Mouse (Mus musculus): ENCODE data around the gene Sox6.

Sox6 gene

DNA sequence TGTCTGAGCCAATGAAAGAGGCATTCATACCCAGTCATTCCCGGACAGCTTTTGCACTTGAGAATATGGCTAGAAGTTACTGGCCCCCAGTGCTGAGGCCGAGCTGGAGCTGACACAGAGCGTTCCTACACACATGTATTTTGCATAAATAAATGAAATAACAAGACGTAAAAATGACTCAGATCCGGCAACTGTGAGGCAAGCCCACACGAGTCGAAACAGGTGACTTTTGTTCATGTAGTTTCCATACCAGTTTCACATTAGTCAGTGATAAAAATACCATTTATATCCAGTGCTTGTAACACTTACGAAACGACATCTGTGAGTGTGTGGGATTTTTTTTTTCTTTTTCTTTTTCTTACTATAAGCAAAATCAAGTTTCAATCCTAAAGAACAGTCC lies 564.5 kb downstream of the Sox6 start:
- no peak for DNase-seq

DNA sequence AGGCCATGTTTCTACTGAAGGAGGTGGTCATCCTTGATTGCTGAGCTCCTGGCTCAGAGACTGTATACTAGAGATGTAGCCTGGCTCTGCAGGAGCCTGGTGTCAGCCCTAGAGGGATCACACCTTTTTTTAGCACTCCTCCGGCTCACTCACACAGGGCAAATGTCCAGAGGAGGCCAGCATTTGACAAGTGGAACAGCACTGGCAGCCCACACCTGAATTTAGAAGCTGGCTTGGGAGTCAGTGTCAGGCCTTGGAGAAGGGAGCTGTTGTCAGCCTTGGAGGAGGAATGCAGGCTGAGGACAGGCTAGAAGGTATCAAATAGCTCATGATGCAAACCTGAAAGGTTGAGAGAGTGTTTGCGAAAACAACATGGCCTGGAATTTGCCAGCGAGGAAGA lies 565.7 kb downstream of the Sox6 start:
- DNase-seq: no peak

DNA sequence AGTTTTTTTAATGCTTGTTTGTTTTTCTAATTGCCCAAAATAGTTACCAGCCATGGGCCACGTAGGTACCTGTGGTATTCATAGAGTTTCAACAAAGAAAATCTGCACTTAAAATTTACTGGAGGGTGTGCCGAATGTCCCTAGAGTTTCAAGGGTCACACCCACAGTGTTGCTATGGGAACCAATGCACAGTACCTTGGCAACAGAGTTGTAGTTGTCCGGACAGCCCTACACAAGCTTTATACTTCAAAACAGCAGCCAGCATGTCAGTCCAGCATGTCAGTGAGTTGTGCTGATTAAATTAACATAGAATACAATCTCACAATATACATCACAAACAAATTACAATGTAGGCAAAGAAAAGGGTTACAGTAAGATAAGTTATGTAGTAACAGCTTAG lies 567.1 kb downstream of the Sox6 start:
- DNase-seq: no peak

DNA sequence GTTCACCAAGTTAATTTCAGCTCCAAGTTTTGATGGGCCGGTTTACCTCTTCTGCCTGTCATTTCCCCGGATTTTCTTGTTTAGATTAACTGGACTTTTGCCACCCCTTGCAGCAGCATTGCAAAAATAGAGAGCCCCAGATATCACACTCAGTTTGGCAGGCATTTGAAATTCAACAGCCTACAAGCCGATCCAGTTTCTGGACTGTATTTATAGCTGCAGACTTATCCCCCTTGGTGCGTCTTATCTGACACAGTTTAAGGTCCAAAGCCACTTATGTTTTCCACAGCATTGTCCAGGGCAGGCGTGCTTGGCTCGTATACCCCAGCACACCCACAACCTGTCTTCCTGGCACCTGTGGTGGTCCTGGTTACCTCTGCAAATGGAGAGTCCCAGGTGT lies 571.8 kb downstream of the Sox6 start:
- no peak for DNase-seq

DNA sequence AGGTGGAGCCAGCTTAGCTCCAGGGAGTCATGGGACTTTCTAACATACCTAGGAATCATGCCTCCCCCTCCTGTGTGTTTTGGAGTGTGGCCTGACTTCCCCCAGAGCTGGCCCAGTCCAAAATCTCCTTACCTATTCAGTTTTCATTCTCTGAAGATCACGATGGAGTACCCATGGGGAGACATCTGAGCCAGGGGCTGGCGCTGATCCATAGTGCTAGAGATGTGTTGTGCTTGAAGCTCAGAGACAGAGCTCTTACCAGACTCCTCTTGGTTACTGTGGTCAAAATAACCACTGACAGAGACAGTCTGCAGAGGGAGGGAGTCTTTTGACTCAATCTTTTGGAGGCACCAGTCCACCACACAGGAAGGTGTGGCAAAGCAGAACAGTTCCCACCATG lies 575.2 kb downstream of the Sox6 start:
- no peak for DNase-seq

DNA sequence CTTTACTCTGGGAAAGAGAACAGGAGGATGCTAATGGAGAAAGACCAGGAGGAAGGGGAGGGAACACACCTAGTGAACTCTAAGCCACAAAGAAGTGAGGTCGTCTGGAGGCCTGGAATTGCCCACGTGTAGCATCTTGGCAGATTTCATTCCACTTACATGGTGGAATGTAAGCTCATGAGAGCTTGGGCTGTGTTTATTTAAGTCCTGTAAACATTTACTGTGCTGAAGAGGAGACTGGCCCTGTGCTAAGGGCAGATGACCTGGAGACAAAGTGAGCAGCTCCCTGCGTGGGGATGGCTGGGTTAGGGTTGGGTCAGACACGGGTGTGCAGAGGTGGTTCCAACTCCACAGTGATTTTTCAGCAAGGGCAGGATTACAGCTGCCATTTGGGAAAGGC lies 576.3 kb downstream of the Sox6 start:
- DNase-seq: no peak

DNA sequence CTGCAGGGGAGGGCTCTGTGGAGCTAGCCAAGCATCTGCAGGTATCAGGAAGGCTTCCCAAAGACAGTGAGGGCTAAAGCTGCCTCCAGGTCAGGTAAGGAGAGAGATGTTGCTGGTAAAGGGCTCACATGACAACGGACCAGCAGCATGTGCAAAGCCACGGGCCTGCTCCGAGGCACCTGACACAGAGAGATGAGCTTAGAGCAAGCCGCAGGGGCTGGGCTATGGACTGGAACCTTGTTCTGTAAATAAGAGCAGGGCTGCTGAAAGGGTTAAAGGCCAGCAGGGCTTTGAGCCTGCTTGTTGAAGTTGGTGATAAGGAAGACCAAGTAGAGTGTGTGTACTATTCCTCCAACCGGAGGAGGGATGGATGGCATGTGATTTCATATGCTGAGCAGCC lies 583.6 kb downstream of the Sox6 start:
- no peak for DNase-seq

DNA sequence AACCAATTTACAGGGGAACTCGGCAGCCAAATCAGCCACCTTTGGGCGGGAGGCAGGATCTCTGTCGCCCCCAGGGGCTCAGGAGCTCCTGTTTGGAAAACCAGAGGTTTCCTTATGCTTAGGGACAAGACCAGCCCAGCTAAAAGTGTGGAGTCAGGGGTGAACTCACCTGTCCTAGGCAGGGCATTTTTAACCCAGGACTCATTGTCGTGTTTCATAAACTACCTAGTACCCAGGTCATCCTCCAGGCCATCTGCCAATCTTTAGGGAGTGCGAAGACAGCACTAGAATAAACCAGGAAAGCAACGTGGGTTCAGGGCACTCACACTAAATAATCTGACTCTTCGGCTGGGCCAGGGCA lies 584.9 kb downstream of the Sox6 start:
- DNase-seq: no peak

DNA sequence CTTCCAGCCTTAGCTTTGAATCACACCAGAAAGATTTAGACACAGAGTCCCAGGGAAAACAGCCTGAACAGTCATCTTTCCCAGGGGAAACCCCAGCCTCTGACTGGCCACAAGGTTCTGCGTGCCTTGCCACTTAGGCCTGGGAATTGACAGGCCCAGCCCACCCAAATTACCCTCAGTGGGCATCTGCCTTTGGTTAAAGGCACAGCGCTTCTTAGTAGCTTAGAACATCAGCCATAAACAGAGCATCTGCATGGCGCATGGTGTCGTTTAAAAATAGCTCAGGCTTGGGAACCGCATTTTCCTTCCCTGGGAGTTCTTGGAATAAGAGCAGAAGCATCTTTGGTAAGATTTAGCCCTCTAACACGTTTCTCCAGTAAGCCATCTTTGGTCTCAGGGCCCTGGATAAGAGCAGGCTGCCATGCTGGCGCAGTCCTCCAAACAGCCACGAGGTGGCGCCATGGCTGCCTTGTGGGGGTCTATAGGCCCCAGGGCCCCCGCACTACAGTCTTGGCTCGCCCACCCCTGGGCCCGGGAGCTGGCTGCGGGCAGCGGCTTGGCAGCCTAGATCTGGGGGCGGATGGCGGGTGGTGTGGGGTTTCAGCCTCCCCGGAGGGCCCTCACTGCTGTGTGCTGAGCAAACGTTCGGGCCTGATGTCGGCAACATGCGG lies 585.4 kb downstream of the Sox6 start:
- peak in 1 of 2 experiments; percentile 40 for DNase-seq

DNA sequence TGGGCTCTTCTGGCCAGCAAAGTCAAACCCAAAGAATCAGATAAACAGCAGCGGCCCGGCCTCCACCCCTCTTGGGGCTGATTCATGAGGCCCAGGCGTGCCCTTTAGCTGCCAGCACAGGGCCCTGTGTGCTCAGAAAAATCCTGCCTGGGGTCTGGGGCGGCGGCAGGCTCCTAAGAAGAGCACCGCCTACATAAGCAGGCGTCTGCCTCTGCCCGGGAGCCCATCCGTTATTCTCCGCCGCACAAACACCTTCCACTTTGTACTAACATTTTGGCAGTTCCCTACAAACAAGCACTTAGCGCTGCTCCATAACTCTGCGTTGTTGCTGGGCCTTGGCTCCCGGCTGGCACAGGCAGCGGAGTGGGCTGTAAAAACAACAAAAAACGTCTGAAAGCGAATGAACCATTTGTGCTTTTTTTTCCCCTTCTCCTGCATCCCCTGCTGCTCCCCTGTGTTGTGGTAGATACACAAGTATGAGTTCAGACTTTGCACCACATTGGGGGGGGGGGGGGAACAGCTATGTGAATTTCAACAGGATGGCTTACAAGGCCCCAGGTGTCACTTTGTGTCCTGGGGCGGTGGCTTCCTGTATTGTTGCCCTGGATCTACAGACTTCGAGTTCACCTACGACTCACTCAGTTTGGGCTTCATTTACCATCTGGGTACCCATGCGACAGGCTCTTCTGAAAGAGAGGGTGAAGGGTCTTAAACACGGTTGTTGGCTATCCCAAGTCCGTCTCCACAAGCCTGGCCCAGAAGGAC lies 588.0 kb downstream of the Sox6 start:
- DNase-seq: no peak

DNA sequence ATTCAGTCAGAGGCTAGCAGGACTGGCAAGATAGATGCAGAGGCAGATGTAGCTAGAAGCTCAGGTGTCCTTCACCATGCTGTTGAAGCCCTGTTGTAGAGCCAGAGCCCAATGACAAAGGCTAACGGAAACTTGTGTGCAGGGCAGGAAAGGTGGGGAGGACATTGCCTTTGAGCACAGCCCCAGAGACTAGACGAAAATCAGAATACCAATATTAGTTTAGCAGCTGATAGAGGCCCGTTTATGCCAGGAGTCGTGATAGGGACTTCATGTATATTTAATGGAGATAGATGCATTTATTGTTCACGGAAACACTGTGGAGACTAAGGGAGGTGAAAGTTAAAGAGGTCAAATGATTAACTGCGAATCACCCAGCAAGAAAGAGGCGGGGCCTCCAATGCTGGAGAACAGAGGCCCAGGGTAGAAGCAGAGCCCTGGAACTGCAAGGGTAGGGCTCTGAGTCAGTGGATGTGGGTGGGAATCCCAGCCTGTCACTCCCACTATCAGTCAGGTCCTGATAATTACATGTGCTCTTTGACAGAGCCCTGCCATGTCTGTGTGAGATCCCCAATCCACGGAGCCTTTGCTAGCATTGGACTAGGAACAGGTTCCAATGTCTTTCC lies 590.1 kb downstream of the Sox6 start:
- DNase-seq: peak; percentile 12 to 48

DNA sequence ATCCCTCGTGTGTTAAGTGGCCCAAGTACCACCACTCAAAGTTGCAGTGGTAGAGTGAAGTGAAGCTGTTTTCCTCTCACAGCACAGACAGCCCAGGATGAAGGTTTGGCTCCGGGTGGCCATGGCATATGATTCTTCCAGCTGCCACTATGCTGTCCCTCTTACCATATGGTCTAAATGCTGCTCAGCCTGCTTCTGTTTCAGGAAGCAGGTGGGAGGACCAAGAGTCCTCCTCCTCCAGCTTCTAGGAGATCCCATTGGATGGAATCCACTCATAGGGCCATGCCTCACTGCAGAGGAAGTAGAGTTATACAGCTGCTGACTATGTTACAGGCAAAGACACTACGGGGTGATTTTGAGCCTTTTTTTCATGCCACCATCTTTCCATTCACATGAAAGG lies 591.5 kb downstream of the Sox6 start:
- DNase-seq: no peak

DNA sequence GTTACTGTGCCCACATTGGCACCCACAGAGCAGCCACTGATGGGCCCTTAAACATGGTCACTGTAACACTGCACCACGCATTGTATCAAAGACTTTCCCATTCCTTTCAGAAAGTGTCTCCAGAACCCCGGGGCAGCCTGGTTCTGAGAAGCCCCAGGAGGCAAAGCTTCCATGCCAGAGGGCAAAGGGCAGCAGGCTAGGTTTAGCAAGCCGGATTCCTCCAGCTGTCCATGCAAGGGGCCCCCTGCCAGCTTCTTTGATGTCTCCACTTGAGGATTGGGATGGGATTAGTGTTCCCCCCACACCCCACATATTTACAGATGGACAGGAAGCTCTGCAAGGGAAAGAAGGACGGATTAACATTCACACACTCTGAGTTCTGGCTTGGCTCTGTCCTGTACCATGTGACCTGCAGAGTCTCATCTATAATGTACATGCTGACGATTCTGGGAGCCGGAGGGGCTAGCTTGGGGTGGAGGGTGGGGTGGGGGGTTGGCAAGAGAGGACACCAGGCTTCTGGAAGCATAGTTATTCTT lies 592.0 kb downstream of the Sox6 start:
- peak; percentile 54 to 77 for DNase-seq

DNA sequence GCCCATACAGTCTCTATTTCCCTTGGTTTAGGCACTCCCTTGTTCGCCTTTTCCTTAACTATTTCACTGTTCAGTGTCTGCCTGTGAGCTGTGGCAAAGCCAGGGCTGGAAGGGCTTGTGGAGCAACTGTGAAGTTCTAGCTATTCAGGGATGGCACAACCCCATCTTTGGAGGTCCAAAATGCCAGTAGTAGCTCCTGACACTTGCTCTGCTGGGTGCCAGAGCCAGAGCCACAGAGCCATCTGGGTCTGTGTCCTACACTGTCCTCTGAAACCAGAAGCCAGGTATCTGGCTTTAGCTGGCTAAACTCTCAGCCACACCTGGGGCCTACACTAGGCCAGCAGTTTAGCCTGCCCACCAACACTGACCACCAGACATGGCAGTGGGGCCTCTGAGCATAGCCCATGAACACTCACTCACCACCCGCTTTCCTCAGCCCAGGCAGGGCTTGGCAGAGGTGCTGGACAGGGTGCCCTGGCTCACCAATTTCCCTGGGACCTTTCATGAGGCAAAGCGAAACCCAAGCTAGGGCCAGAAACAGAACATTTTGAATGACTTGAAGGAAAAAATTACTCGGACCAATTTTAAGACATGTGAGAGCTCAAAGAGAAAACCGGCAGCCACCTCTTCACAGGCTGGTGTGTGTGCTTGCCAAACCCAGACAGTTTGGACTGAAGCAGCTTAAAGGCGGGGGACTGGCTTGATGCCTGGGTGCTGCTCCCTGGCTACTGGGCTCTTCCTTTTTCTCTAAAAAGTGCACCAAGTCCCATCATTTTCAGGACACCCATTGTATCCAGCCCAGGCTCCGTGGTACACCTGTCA lies 612.2 kb downstream of the Sox6 start:
- no peak for DNase-seq

DNA sequence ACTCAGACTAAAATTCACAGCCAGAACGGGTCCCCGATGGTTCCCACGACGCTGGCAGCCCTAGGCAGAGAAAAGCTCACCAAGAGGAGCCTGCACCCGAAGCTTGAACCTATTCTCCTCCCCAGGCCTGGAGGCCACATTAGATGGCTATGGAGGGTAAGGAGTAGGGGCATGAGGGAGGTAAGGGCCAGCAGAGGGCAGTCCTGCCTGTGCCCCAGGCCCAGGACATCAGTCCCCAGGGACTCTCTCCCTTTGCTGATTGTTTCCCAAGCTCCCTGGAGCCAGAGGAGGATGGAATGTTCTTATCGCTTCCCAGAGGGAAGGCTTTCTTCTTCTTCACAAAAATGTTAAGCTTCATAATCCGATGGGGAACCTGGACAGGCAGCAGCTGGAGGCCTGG lies 615.8 kb downstream of the Sox6 start:
- no peak for DNase-seq

DNA sequence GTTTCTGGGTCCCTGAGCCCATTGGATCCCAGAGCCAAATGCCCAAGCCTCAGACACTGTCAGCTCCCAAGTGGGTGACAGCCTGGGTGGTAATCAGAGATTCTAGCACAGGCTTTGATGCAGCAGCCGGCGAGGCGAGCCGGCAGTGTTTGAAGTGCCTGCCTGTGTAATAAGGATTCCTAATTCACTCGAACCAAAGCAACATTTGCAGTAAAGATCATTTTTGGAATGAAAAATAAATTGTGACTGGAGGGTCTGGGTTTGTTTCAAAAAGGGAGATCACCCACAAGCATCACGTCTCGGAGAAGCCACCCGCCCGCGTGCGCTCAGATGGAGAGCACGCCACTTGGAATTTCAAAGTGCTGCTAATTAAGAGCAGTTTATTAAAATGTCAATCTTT lies 617.6 kb downstream of the Sox6 start:
- DNase-seq: no peak

Data from kidney, postnatal 36 days (tissue).